Mouse (Mus musculus): ENCODE results near the gene Gcc2. TPM values are rescaled to one million over a fixed set of nuclear protein-coding genes. Genes with fewer than 3 reads are reported as not detected.

Gcc2 gene
- polyA plus RNA-seq (2015; fragmentation: Nextera tagmentation; extraction: Ambion mirVana): 26.0 and 34.0 TPM in 2 replicates

DNA sequence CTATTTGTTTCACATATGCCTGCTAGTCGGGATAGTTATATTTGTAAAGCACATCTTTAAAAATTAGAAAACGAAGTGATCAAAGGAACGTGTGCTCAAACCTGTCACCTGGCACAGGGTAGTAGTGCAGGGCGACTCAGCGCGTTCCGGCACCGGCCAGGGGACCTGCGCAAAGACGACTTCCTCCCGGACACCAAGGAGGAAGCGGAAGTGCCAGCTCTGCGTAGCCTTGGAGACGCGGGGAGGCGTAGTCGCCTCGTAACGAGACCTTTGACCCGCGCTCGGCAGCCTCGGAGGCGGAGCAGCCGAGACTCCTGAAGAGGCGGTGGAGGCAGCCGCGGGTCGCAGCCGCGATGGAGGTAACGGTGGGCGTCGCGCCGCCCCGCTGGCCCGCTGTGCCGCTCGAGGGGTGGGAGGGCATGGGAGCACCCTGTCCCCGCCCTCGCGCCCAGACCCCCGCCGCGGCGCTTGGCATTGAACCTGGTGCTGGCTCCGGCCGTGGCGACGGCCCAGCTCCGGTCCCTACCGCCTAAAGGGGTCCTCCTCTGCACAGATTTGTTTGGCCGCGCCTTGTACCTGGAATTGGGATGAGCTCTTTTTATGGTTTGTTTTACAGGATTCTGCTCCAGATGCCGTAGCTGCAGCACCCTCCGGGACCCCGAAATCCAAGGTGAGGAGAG lies at the start of gene Gcc2:
TSS of gene Gcc2 (plus strand) at position 285 of the 680 bp plus-strand sequence.

DNA sequence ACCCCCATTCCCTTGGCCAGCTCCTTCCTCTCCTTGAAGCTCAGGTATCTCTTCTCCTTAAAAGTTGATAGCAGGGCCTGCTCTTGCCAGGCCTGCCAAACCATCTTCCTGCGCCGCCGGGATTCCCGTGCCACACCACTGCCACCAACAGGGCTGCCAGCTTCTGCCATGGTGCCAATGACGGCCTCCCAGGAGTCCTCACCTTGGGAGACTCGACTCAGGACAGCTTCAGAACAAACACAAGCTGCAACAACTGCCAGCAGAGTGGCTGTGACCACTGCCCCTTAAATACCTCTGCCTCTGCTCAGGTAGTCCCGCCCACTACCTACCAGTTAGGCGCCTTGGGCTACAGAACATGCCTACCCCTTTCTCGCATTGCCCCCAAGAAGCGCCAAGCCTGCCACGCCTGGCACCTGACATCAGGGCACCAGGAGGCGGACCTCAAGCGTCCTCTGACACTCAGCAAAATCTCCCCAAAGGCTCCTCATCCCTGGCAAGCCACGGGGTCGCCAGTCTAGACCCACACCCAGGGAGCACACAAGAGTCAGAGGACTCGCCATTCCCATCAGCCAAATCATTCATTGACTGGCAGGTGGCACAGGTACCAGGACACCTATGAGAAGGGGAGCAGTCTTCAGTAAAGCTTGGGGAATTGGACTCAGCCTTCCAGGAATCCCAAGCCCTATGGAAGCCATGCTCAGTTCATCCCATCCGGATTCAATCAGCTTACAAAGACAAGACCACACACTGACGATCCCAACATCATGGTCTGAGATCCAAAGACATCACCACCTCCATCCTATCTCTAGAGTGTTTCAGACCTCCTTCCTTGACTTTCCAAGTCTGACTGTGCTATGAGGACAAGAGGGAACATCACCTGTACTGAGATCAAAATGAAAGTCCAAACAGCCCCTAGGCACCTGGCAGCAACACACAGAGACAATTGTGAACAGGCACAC lies 30.2 kb upstream of the Gcc2 start, which contains the start of gene AW822073:
TSS of gene AW822073 (minus strand) at position 104 of the 959 bp plus-strand sequence.

DNA sequence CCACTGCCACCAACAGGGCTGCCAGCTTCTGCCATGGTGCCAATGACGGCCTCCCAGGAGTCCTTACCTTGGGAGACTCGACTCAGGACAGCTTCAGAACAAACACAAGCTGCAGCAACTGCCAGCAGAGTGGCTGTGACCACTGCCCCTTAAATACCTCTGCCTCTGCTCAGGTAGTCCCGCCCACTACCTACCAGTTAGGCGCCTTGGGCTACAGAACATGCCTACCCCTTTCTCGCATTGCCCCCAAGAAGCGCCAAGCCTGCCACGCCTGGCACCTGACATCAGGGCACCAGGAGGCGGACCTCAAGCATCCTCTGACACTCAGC lies 22.7 kb upstream of the Gcc2 start, which contains the start of gene Duxf3:
TSS of gene Duxf3 (minus strand) at position 35 of the 329 bp plus-strand sequence.

DNA sequence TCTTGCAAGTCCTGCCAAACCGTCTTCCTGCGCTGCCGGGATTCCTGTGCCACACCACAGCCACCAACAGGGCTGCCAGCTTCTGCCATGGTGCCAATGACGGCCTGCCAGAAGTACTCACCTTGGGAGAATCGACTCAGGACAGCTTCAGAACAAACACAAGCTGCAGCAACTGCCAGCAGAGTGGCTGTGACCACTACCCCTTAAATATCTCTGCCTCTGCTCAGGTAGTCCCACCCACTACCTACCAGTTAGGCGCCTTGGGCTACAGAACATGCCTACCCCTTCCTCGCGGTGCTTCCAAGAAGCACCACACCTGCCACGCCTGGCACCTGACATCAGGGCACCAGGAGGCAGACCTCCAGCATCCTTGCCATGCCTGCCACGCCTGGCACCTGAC lies 18.7 kb upstream of the Gcc2 start, which contains the start of gene Gm4981:
TSS of gene Gm4981 (minus strand) at position 89 of the 400 bp plus-strand sequence.

DNA sequence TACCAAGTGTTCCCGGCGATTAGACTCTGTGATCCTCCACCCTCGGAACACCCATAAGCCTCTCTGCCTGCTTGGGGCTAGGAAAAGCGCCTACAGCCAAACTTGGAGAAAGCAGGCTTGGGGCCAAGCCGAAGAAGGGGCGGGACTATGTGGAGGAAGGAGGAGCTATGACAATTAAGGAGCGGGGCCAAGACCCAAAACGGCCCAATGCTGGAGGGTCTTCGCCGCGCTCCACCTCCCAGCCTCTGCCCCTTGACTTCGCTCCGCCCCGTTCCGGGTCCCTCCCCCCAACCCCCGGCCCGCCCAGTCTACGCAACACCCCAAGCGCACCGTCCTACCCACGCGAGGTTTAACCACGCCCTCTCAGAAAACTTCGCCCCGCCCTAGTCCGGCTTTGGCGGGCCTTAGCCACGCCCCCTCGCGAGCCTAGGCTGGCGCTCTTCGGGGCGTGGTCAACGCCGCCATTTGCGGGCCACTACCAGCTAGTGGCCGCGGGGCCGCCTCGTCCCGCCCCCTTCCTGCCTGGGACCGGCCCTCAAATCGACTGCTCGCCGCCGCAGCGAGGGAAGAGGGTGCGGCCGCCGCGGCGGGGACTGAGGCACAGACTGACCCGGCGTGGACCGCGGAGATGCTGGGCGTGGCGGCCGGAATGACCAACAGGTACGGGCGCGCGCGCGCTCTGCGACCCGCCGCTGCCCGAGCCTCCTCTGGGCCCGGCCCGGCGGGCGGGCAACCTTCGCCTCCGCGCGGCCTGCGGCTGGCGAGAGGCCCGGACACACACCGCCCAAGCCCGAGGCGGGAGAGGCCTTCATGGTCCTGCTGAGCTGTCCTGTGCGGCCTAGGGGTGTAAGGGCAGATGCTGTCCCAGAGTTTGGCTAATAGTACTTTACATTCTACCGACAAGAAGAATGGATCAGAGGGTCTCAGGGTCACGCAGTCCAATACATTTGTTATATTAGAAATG lies 68.0 kb downstream of the Gcc2 start, which contains the start of gene Lims1:
TSS of gene Lims1 (plus strand) at position 439 of the 964 bp plus-strand sequence.

Other genes with a start within 250 kb of the Gcc2 start
- gene AW822073, start 30.6 kb upstream of the Gcc2 start, polyA plus RNA-seq (2015; fragmentation: Nextera tagmentation; extraction: Ambion mirVana): not detected in 2 replicates
- not detected in 2 replicates for gene Duxf3, start 22.8 kb upstream of the Gcc2 start, polyA plus RNA-seq (2015; fragmentation: Nextera tagmentation; extraction: Ambion mirVana)
- gene Gm4981, start 18.8 kb upstream of the Gcc2 start, polyA plus RNA-seq (2015; fragmentation: Nextera tagmentation; extraction: Ambion mirVana): not detected in 2 replicates
- 192 and 226 TPM in 2 replicates for gene Lims1, start 68.0 kb downstream of the Gcc2 start, polyA plus RNA-seq (2015; fragmentation: Nextera tagmentation; extraction: Ambion mirVana)
- 10.9 and 13.3 TPM in 2 replicates for gene Ranbp2, start 191.4 kb downstream of the Gcc2 start, polyA plus RNA-seq (2015; fragmentation: Nextera tagmentation; extraction: Ambion mirVana)
- gene Ccdc138, start 242.5 kb downstream of the Gcc2 start, polyA plus RNA-seq (2015; fragmentation: Nextera tagmentation; extraction: Ambion mirVana): 2.1 and 2.5 TPM in 2 replicates